Mouse (Mus musculus): ENCODE results near the gene Emp1.

Gene Emp1

GRCm38 (mm10) chr6:135362459-135363159 lies at the start of gene Emp1:
Emp1 (plus strand) TSS chr6:135362545.
- ATAC-seq (ENCODE audit: low TSS enrichment), result peak; percentile 81

GRCm38 (mm10) chr6:135313981-135314380 lies 48.4 kb upstream of the Emp1 start:
- no peak for ATAC-seq (ENCODE audit: low TSS enrichment)

GRCm38 (mm10) chr6:135316141-135316540 lies 46.2 kb upstream of the Emp1 start:
- ATAC-seq (ENCODE audit: low TSS enrichment), result peak; percentile 97

GRCm38 (mm10) chr6:135319431-135319933 lies 42.9 kb upstream of the Emp1 start:
- ATAC-seq (ENCODE audit: low TSS enrichment), result no peak

- no peak for ATAC-seq (ENCODE audit: low TSS enrichment)
Measured at GRCm38 (mm10) chr6:135322749-135323148, 39.6 kb upstream of the Emp1 start.

GRCm38 (mm10) chr6:135323311-135323982 lies 38.9 kb upstream of the Emp1 start:
- no peak for ATAC-seq (ENCODE audit: low TSS enrichment)

- ATAC-seq (ENCODE audit: low TSS enrichment), result no peak
Measured at GRCm38 (mm10) chr6:135324111-135324510, 38.2 kb upstream of the Emp1 start.

- no peak for ATAC-seq (ENCODE audit: low TSS enrichment)
Measured at GRCm38 (mm10) chr6:135324686-135325300, 37.6 kb upstream of the Emp1 start.

GRCm38 (mm10) chr6:135326847-135327246 lies 35.5 kb upstream of the Emp1 start:
- no peak for ATAC-seq (ENCODE audit: low TSS enrichment)

- ATAC-seq (ENCODE audit: low TSS enrichment), result peak; percentile 66; the same call in 1 of the 2 replicates
Measured at GRCm38 (mm10) chr6:135331916-135332315, 30.4 kb upstream of the Emp1 start.

GRCm38 (mm10) chr6:135332737-135333281 lies 29.5 kb upstream of the Emp1 start:
- peak; percentile 72 for ATAC-seq (ENCODE audit: low TSS enrichment)

GRCm38 (mm10) chr6:135333994-135334651 lies 28.2 kb upstream of the Emp1 start:
- ATAC-seq (ENCODE audit: low TSS enrichment), result peak; percentile 60

GRCm38 (mm10) chr6:135336376-135336775 lies 26.0 kb upstream of the Emp1 start:
- no peak for ATAC-seq (ENCODE audit: low TSS enrichment)

GRCm38 (mm10) chr6:135340355-135341075 lies 21.8 kb upstream of the Emp1 start:
- peak; percentile 94 for ATAC-seq (ENCODE audit: low TSS enrichment)

GRCm38 (mm10) chr6:135341076-135341378 lies 21.3 kb upstream of the Emp1 start:
- ATAC-seq (ENCODE audit: low TSS enrichment), result no peak

GRCm38 (mm10) chr6:135351638-135352302 lies 10.6 kb upstream of the Emp1 start:
- no peak for ATAC-seq (ENCODE audit: low TSS enrichment)

GRCm38 (mm10) chr6:135352537-135352936 lies 9.8 kb upstream of the Emp1 start:
- ATAC-seq (ENCODE audit: low TSS enrichment), result no peak

- ATAC-seq (ENCODE audit: low TSS enrichment), result no peak
Measured at GRCm38 (mm10) chr6:135354953-135355352, 7.4 kb upstream of the Emp1 start.

GRCm38 (mm10) chr6:135360331-135360730 lies 2.0 kb upstream of the Emp1 start:
- peak; percentile 64 for ATAC-seq (ENCODE audit: low TSS enrichment)

- no peak; the same call in 1 of the 2 replicates for ATAC-seq (ENCODE audit: low TSS enrichment)
Measured at GRCm38 (mm10) chr6:135362098-135362458, 267 bp upstream of the Emp1 start.

Measured in frontal cortex, adult (tissue).